Mouse (Mus musculus): ENCODE measurements around the gene Rpl10.
A peak's percentile ranks its signal among the peaks of the same experiment; 100 is the strongest.

Gene Rpl10

GRCm38 (mm10) chrX:74281732-74282394, 11.3 kb downstream of the Rpl10 start, which contains the start of the genes Taz and Dnase1l1:
Taz (plus strand) TSS chrX:74281912.
Dnase1l1 (minus strand) TSS chrX:74282337.
- peak; percentile 94 for DNase-seq

- peak; percentile 94 for DNase-seq
These were observed 11.9 kb downstream of the Rpl10 start for GRCm38 (mm10) chrX:74282395-74283091.

- no peak for DNase-seq
These were observed 12.5 kb downstream of the Rpl10 start for GRCm38 (mm10) chrX:74283092-74283437.

GRCm38 (mm10) chrX:74293431-74293830, 22.8 kb downstream of the Rpl10 start:
- DNase-seq, result no peak

- DNase-seq, result peak; percentile 97
These were observed 26.2 kb downstream of the Rpl10 start, which contains the start of gene Atp6ap1 for GRCm38 (mm10) chrX:74296538-74297448. Atp6ap1 (plus strand) TSS chrX:74297097.

- DNase-seq, result no peak
These were observed 27.7 kb downstream of the Rpl10 start for GRCm38 (mm10) chrX:74298348-74298747.

GRCm38 (mm10) chrX:74299721-74300120, 29.1 kb downstream of the Rpl10 start:
- DNase-seq, result peak; percentile 19

- peak; percentile 74 for DNase-seq
These were observed 34.5 kb downstream of the Rpl10 start, which contains the start of gene Gdi1 for GRCm38 (mm10) chrX:74304867-74305700. Gdi1 (plus strand) TSS chrX:74304998.

GRCm38 (mm10) chrX:74312540-74313464, 42.2 kb downstream of the Rpl10 start, which contains the start of gene Fam50a:
Fam50a (plus strand) TSS chrX:74313033.
- peak; percentile 93 for DNase-seq
